Mouse (Mus musculus) CD8-positive naive resting alpha-beta T cell, adult 57 days (primary cell): Measurements from ENCODE around the gene Dnpep. TPM values are rescaled to one million over a fixed set of nuclear protein-coding genes. Genes with fewer than 3 reads are reported as not detected.

ENCODE experiments used
- total RNA-seq: library from RNA; stranded (reverse); gene quantifications from one replicate; pipeline ENCODE4 v1.2.4, GENCODE M21; 2023

The Dnpep gene
- 34.9 TPM for total RNA-seq

DNA sequence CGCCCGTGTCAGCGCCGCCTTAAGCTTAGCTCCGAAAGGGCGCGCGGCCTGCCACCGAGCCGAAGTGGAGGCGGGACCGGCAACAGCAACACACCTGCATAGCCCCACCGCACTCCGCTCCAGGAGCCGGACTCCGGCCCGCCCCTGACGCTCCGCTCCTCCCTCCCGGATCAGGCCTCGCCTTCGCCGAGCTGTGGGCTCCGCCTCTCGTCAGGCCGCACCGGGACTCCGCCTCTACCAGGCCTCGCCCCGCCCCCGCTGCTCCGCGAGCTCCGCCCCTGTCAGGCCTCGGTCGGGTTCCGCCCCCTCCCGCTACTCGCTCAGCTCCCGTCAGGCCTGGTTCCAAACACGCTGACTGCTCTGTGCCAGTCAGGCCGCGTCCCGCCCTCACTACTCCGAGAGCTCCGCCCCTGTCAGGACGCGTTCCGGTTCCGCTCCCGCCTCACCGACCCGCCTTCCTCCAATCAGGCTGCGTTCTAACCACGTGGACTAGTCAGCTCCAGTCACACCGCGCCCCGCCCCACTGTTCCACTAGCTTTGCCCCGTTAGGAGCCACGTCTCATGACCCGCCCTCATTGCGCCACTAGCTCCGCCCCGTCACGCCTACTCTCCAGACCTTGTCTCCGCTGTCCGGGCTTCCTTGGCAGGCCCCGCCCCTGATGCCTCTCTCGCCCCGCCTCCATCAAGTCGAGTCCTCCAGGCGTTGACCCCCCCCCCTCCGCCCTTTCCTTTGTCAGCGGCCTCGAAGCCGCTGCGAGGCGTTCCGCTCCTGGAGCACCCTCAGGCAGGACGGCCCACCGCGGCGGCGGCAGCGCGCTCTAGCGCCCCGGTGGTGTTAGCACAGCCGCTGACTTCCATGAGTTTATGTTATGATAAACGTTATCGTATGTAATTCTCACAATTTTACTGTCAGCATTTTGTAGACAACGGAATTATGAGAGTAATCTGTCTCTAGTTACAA lies at the start of gene Dnpep:
Gene Dnpep, minus strand, starts transcription at position 750 of the 961 bp plus-strand sequence.

DNA sequence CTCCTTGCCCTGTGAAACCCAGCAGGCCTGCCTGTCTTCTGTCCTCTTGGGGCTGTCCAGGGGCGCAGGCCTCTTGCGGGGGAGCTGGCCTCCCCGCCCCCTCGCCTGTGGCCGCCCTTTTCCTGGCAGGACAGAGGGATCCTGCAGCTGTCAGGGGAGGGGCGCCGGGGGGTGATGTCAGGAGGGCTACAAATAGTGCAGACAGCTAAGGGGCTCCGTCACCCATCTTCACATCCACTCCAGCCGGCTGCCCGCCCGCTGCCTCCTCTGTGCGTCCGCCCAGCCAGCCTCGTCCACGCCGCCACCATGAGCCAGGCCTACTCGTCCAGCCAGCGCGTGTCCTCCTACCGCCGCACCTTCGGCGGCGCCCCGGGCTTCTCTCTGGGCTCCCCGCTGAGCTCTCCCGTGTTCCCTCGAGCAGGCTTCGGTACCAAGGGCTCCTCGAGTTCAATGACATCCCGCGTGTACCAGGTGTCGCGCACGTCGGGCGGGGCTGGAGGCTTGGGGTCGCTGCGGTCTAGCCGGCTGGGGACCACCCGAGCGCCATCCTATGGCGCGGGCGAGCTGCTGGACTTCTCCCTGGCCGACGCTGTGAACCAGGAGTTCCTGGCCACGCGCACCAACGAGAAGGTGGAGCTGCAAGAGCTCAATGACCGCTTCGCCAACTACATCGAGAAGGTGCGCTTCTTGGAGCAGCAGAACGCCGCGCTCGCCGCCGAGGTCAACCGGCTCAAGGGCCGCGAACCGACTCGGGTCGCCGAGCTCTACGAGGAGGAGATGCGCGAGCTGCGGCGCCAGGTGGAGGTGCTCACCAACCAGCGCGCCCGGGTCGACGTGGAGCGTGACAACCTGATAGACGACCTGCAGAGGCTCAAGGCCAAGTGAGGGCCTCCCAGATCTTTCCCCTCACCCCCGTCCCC lies 42.6 kb upstream of the Dnpep start, which contains the start of gene Des:
Gene Des, plus strand, starts transcription at position 218 of the 920 bp plus-strand sequence.

DNA sequence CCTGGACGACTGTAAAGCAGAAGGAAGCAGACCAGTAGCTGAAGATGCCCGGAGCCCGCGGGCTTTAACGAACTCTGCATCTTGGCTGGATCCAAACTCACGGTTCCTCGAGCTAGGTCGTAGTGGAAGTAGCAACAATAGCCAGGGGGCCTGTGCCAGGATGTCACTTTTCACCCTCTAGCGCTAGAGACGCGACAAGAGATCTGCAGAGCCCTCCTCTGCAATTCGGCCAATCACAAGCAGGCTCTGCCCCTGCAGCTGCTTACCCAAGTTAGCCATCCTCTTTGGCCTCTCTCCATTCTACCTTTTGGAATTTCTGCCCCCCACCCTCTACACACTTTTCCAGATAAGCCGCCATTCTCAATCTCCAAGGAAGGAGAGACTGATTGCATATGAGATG lies 39.6 kb downstream of the Dnpep start, which contains the start of gene Resp18:
Gene Resp18, minus strand, starts transcription at position 188 of the 400 bp plus-strand sequence.

DNA sequence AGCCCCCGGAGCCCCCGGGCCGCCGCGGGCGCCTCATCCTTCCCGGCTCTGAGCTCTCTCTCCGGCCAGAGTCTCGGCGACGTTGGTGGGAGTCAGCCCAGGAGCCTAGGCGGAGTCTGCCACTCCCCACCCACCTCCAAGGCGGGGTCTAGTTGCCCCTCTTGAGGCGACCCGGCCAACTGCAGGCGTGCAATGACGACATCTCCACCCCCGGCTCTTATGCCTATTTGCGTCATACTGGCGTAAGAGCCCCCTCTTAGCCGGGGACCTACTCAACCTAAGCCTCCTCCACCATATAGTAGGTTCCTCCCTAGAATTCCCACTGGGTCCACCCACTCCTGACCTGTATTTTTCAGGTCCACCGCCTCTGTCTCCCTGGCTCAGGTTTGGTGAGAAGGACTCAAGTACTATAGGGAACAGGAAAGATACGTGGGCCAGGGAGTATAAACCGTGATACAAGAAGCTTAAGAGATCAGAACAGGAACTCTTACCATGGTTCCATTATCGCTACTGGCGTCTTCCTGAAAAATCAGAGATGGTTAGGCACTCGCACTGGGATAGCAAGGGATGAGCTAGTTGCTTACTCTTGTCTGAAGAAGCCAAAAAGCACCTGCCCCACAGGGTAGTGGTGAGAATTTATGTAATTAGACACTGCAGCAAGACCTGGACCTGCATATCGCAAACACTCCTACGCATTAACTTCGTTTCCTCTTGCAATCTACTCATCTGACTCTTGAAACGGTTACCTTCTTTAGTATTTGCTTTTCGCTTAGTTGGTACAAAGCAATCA lies 53.5 kb downstream of the Dnpep start, which contains the start of gene Ptprn:
Gene Ptprn, minus strand, starts transcription at position 412 of the 790 bp plus-strand sequence.

Other genes starting within 250 kb of the Dnpep start
- gene Nhej1, start 192.8 kb downstream of the Dnpep start, total RNA-seq, result 2.5 TPM
- gene Slc23a3, start 184.1 kb downstream of the Dnpep start, total RNA-seq, result 2.6 TPM
- 109 TPM for gene Cnppd1, start 175.3 kb downstream of the Dnpep start, total RNA-seq
- 63.0 TPM for gene Retreg2, start 175.2 kb downstream of the Dnpep start, total RNA-seq
- 32.3 TPM for gene Zfand2b, start 149.3 kb downstream of the Dnpep start, total RNA-seq
- gene Abcb6, start 137.6 kb downstream of the Dnpep start, total RNA-seq, result 6.2 TPM
- gene Ankzf1, start 125.8 kb downstream of the Dnpep start, total RNA-seq, result 24.3 TPM
- gene Atg9a, start 125.8 kb downstream of the Dnpep start, total RNA-seq, result 28.4 TPM
- gene Glb1l, start 107.2 kb downstream of the Dnpep start, total RNA-seq, result 11.1 TPM
- gene Stk16, start 107.2 kb downstream of the Dnpep start, total RNA-seq, result 97.7 TPM
- gene Tuba4a, start 98.1 kb downstream of the Dnpep start, total RNA-seq, result 185 TPM
- not detected for gene A630095N17Rik, start 85.9 kb downstream of the Dnpep start, total RNA-seq
- 52.1 TPM for gene Dnajb2, start 81.6 kb downstream of the Dnpep start, total RNA-seq
- gene Ptprn, start 53.5 kb downstream of the Dnpep start, total RNA-seq, result 0.24 TPM
- gene Resp18, start 39.6 kb downstream of the Dnpep start, total RNA-seq, result not detected
- 0.21 TPM for gene Des, start 42.3 kb upstream of the Dnpep start, total RNA-seq
- gene Speg, start 57.3 kb upstream of the Dnpep start, total RNA-seq, result 0.80 TPM
- gene Gmppa, start 117.9 kb upstream of the Dnpep start, total RNA-seq, result 59.5 TPM
- not detected for gene Asic4, start 132.4 kb upstream of the Dnpep start, total RNA-seq
- gene Chpf, start 161.3 kb upstream of the Dnpep start, total RNA-seq, result 22.0 TPM
- 3.1 TPM for gene Tmem198, start 161.5 kb upstream of the Dnpep start, total RNA-seq
- gene Obsl1, start 188.5 kb upstream of the Dnpep start, total RNA-seq, result 5.1 TPM
- 3.0 TPM for gene Inha, start 189.1 kb upstream of the Dnpep start, total RNA-seq
- gene Stk11ip, start 203.5 kb upstream of the Dnpep start, total RNA-seq, result 90.9 TPM
- gene Slc4a3, start 228.3 kb upstream of the Dnpep start, total RNA-seq, result not detected